Mouse (Mus musculus) kidney, adult 18-20 months (tissue): ENCODE data around the gene Olfr128.
"Not testable (repeated sequence)": the region's sequence is repeated elsewhere in the genome, so short reads cannot be mapped to it uniquely, and the experiment has no call there.

Source experiments
- DNase-seq: peaks from one replicate; pipeline ENCODE4 v3.0.0; 2021

Olfr128 gene

DNA sequence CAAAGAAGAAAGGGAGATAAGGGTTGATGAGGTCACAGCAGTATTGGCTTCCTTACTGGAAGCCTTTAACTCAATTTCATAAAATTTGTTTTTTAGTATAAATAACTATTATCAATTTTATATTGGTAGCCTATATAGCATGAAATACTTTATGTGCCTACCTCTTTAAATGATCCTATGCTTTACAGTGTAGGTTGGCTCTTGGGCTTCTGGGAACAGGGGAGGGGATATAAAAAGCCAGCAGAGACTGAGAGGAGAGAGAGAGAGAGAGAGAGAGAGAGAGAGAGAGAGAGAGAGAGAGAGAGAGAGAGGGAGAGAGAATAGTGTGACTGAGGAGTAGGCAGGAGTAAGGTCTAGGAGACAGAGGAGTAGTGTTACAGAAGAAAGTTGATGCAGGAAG lies at the start of gene Olfr128:
TSS of gene Olfr128 (plus strand) at position 301 of the 400 bp plus-strand sequence.
- no peak for DNase-seq

DNA sequence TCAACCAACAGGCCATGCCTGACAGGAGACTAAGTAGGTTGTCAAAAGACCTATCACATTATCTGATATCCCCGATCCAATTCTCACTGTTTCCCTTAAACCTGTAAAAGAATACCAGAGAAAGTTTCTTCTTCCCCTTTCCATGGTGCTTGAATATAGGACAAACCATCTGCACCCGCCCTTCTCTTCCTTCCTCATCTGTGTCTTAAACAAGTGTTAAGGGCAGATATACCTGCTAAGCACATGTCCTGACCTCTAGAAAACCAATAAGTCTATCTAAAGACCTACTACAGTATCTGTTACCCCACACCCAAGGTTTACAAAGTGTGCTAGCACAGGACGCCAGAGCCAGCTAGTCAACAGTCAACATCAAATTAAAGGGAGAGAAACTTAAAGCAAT lies 46.5 kb upstream of the Olfr128 start:
- DNase-seq = no peak

DNA sequence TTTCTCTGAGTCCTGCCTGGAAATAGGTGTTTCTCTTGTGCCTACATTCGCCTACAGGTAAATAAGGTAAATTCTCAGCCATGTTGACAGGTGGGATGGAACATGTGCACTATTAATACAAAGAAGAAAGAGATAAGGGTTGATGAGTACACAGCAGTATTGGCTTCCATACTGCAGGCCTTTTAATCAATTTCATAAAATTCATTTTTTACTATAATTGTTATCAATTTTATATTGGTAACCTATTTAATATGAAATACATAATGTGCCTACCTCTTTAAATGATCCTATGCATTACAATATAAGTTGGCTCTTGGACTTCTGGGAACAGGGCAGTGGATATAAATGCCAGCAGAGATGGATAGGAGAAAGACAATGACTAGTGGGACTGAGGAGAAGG lies 20.2 kb upstream of the Olfr128 start, which contains the start of gene Olfr127:
TSS of gene Olfr127 (plus strand) at position 301 of the 400 bp plus-strand sequence.
- DNase-seq = no peak

DNA sequence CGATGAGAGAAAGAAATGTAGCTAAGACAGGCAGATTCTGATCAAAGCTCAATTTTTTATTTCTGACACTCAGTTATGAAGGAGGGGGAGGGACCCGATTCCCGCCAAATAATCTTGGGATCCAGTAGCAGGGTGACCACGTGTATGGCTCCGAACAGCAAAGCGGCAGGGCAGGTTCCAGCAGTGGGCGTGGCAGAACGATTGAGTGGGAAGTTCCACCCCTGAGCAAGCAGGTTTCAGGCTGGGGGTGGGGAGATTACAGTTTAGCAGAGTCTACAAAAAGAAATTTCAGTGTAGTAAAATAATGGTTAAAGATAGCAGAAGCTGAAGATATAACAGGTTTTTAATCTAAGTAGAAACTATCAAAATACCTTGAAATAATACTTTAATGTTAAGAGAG lies 13.5 kb upstream of the Olfr128 start:
- not testable (repeated sequence) for DNase-seq

DNA sequence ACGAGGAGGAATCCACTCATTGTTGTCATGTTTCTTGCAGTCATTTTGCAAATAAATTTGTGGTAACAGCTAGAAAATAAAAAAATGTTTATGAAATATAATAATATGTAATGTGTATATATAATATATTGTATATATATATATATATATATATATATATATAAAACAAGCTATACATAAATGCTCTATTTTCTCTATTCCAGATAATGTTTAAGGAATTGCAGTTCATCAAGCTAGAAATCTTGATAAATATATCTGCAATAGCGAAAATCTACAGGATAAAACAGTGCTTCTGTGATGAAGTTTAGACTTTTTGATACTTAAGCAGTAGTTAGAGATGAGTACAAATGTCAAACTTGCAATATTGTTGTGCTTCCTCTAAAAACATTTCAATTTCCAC lies 32.6 kb downstream of the Olfr128 start, which contains the start of gene Olfr761:
TSS of gene Olfr761 (minus strand) at position 101 of the 400 bp plus-strand sequence.
- DNase-seq = no peak

DNA sequence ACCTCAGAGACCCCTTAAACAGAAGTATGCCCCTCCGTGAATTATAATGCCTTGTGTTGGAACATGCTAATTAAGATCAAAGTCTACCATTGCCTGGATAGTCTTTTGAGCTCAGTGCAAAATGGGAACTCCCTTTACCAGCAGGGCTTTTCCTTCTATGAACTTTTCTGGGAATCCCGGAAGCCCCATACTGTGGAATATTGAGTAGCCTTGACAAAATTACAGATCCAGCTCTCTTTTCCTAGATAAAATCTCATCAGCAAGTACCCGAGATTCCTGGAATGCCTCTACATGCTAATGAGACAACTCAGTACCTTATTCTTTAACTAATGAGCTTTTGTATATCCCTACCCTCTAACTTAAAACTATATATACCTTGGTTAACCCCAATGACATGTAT lies 53.2 kb downstream of the Olfr128 start:
- DNase-seq = no peak
